Mouse (Mus musculus) cerebellum, adult 9-11 months (tissue): ENCODE data around the gene Cnih3.

Source experiments
- DNase-seq: peaks from one replicate; pipeline ENCODE4 v3.0.0; 2022

Cnih3 gene

DNA sequence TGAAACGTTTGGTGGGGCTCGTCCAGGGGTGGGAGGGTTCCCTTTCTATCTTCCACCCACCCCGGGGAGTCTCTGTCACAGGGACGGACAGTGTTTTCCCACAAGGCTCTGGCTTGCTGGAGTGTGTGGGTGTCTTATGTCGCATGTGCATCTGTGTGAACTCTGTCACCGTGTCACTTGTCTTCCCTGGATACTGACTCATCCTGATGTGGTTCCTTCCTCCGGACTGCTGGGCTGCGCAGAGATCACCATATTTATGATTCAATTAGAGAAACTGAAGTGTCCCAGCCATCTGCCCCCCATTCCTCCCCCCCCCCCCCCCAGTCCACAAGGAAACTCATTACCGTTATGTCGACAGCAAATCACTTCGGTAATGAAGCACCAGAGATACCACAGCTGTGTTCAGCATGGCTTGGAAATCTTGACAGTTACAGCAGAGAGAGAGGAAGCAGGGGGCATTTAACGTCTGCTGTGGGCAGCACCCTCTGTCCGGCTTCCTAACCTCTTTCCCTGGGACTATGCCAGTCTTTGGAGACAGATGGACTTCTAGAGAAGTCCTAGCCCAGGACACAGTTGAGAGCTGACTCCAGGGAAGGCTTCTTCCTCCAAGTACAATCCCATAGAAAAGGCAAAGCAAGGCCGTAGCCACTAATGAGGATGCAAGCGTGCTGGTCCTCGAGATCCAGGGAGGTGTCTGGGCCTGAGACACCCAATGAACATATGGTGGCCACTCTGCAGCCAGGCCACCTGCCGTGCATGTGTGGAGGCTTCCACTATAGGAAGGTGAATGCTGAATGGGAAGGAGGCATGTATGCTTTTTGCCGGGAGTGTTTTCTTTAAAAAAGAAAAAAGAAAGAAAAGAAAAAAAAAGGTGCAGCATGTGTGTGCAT lies 55.9 kb downstream of the Cnih3 start:
- DNase-seq: peak; percentile 66

DNA sequence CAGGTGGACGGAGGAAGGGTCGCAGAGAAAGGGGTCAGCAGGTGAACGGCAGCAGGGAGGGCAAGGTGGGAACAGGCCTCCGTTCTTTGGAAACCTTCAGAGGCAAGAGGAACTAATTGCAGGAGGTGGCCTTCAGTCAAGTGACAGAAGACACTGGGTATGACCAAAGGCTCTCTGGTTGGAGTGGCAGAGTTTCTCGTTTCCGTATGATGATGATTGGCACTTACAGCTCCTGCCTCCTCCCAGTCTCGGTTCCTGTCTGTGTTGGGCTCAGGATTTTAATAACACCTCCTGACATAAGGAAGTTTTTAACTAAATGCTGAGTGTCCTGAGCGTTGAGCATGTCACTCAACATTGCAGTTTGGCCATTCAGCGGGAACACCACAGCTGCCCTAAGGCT lies 57.3 kb downstream of the Cnih3 start:
- DNase-seq: no peak

DNA sequence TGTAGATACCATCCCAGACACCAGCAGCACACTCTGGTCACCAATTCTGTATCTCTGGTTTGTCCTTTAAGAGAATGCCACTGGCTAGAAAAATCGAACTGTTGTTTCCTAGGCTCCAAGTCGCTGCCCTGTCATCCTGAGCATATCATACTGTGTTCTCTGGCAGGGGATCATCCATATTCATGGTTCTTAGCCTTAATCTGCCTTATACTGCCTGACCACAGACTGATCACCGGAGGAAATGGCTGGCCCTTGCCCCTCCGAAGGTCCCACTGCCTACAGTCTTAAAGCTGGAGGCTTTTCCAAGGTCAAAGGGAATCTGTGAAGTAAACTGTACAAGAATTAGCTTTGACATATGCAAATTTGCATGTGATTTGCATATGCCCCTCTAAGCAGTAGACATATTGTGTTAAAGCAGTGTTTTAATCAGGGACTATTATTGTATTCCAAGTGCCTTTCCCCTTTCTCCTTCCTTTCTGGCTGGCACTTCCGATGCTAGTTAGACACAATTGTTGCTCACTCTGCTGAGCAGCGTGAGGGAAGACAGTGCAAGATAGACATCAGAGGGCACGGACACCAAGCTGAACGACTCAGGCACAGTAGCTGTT lies 58.3 kb downstream of the Cnih3 start:
- no peak for DNase-seq

DNA sequence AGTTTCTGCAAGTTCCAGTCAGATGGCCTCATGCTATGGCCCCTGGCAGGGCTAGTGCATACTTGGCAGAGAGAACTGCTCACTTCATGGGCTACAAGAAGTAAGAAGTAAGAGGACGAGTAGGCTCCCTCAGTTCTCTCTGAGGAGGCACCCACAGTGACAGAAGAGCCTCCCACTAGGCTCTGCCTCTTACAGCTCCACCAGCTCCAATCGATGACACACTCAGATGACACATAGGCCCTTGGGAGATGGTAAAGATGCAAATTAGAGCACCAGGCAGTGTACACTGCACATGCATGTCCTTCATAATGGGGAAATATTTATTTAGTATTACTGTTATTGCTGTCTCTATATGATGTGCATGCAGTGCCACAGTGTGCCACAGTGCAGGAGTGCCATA lies 62.6 kb downstream of the Cnih3 start:
- DNase-seq: no peak

DNA sequence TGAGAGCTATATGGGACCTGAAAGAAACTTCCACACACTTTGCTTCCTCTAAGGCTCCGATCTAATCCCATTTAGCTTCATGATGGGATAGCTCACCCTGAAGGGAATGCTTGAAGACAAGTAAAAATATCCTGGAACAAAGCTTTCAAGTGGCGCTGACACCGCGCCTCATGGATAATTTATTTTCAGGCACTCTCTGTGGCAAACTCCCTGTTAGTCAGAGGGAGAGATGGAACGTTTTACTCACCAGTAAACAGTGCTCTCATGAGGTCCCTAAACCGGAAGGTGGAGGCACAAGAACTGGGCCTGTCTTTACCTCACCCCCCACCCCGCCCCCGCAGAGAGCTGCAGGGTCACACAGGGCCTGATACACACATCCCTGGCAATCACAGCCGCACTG lies 64.4 kb downstream of the Cnih3 start:
- DNase-seq: no peak

DNA sequence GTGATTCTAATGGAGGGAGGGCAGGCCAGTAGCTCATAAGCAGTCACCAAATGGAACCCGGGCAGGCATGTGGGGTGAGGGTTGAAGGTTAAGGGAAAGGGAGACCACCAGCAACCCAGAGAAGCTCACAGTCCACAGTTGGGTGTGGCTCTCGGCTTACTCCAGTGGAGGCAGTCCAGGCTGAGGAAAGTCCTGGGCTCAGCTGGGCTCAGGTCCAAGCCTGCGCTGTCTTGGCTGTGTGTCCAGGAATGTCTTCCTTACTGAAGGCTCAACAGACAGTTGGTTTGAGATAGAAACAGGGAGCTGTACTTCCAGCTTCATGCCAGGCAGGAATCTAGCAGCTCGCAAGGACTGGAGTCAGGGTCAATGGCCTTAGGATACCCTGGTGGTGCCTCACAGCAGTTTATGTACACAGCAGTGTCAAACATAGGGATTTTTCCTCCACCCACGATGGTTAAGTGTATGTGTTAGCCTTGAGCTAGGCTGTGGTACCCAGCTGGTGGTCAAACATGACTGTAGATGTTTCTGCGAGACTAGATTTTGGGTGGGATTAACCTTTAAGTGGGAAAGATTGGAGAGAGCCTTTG lies 65.6 kb downstream of the Cnih3 start:
- no peak for DNase-seq

DNA sequence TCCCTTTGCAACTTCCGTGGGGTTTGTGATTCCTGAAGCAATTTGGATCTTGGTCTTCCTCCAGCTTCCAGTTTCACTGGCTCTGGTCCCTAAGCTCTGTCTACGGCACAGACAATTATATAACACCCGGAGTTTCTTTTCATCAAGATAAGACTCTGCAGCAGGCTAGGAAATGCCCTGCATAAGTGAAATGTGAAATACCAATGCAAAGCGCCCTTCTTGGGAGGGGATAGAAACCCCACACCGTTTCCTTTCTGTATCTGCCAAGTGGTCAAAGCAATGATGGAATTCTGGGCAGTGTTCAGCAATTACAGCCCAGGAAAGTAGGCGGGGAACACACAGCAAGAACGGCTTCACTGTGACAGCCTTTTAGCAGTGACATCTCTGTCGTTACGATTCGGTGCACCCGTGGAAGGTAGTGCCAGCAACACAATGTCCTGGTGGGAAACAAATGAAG lies 67.7 kb downstream of the Cnih3 start:
- DNase-seq: no peak

DNA sequence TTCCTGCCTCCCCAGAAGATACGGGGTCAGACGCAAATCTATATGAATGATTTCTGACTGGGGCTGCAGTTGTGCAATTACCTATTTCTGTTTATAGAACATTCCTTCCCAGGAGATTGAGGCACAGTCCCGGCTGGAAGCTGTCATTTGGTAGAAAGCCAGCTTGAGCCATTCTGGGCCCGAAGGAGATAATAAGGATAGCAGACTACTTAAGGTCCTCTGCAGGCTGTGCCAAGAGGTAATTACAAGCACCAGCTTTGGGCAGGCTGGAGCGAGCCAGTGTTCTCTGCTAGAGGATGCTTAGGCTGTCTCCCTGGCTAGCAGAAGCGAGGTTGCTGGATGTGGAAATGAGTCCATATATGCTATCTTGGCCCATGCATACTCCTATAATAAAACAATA lies 70.4 kb downstream of the Cnih3 start:
- no peak for DNase-seq

DNA sequence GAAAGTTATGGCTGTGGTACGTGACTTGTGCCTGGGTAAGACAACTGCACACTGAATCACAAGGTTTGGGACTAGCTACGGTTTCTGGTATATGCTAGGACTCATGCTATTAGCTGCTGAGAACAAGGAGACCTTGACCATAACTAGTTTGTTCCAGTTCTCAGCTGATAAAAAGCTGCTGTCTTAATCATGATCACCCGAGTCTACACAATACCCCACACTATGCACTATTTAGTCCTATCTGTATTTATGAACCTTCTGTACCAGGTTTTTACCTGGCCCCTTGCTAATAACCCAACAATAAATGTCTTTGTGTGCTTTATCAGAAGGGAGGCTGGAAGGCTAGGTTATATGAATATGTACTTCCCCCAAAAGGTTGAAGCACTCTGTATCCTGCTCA lies 72.5 kb downstream of the Cnih3 start:
- no peak for DNase-seq

DNA sequence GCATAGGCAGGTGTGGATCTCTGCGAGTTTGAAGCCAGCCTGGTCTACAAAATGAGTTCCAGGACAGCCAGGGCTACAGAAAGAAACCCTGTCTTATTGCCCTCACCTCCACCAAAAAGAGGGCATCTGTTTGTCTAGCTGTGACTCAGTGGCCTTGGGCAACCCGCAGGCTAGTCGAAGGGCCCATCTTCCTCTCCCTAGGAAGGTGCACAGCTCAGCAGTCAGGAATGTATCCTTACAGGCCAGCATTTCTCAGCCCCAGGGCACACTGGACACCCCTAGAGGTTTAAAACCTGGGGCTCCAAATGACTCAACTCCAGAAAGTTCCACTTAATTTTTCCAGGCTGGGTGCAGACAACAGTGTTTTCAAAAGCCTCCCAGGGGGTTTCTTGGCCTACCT lies 73.0 kb downstream of the Cnih3 start:
- DNase-seq: no peak

DNA sequence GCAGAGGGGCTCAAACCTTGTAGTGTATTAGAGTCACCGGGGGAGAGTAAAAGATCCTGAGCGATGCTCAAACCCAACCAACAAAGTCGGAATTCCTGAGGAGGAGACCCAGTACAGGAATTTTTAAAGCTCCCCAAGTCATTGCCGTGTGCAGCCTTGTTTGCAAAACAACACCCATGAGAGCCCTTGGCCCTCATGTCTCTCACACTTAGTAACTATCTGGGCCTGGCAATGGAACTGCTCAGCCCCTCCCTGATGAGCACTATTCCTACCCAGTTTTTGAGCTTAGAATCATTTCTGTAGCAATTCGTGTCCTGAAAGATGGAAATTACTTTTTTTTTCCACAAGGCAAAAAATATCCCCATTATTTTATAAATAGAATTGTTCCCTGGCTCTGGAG lies 74.0 kb downstream of the Cnih3 start:
- no peak for DNase-seq

DNA sequence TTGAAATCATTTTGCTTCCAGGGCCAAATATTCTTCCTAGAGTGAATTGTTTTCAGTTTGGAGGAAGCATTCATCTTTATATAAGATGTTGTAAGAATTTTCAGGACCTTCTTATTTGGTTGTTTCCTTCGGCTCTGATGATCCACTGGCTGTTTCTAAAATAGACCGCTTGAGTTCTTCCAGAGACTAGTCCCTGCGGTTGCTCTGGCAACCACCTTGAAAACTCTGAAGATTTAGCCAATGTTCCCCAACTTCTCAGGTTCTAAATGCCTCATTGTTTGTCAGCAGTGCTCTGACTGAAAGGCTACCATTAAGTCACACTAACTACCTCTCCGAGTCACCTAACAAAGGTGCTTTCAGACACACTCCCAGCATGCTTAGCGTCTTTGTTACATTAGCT lies 80.8 kb downstream of the Cnih3 start:
- no peak for DNase-seq

DNA sequence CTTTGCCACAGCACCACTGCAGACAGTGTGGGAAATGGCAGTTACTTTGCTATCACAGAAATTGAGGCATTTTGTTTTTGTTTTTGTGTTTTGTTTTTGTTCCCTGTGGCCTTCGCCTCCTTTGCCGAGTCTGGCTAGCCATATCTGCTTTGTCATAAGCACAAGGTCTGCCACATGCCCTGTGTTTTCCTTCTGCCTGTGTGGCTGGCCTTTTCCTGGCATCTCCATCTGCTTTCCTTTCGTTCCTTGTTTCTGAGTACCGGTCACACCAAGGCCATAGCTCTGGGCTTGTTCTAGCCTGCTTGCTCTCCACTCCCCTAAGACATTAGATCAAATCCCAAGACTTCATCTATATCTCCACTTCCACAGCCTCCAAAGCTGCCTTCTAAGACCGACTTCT lies 83.0 kb downstream of the Cnih3 start:
- no peak for DNase-seq

DNA sequence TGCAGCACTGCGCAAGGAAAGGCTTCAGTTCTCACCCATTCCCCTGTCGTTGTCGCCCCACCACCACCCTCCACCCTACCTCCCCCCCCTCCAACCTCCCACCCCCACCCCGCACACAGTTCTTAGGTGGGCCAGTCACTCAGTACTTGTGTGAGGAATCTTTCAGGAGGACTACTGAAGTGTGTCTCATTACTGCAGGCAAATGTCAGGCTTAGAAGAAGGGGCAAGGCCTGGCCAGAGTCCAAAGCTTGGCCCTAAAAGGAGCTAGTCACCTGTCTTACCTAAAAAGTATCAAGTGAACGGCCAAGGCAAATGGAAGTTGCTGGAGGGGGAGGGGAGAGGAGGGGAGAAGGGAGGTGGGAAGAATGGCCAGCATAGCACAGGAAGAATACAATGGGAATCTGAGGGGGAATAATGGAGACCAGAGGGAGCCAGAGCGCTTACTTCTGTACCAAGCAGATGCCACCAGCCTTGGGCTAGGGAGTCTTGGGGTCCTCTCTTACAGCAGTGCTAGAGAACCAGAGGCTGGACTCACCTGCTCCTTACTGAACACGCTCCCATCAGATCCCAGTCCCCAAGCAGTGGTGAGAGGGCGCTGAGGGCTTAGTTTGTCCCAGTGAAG lies 88.7 kb downstream of the Cnih3 start:
- no peak for DNase-seq

DNA sequence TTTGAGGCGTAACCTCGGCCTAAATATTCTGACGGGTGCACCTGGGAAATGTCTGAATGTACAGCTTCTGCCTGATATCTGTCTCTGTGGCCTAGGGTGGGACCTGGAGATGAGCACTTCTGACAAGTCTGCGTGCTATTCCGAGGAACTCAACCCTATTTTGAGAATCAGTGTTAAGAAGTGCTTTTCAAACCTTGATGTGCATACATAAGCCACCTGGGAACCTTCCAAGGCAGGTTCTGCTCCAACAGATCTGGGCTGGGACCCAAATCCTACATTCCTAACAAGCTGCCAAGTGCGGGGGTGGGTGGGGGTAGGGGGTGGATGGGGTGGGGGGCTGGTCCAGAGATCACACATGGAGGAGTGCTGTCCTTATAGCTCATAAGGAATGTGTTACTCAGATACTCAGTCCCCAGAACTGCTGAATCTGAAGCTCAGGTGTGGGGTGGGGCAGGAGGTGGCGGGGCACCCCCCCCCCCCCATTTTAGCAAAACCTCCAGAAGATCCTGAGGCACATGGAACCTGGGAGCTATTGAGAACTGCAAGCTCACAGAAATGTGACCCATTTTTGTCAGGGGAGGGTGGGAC lies 89.3 kb downstream of the Cnih3 start:
- no peak for DNase-seq

DNA sequence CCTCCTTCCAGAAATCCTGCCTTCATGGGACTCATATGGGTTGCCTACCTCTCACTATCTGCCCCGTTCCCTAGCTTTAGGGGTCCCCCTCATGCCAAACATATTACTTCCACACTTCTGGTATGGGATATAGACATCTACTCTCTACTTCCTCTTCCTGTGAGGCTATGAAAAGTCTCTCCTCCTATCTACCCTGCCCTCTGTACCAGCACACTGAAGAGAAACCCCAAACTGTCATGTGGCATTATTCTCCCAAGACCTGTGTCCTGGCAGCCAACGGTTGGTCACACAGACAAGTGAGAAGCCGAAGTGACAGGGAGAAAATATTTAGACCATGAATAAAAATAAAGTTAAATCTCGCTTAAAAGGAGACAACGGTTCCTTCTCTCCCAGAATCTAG lies 92.6 kb downstream of the Cnih3 start:
- DNase-seq: no peak

DNA sequence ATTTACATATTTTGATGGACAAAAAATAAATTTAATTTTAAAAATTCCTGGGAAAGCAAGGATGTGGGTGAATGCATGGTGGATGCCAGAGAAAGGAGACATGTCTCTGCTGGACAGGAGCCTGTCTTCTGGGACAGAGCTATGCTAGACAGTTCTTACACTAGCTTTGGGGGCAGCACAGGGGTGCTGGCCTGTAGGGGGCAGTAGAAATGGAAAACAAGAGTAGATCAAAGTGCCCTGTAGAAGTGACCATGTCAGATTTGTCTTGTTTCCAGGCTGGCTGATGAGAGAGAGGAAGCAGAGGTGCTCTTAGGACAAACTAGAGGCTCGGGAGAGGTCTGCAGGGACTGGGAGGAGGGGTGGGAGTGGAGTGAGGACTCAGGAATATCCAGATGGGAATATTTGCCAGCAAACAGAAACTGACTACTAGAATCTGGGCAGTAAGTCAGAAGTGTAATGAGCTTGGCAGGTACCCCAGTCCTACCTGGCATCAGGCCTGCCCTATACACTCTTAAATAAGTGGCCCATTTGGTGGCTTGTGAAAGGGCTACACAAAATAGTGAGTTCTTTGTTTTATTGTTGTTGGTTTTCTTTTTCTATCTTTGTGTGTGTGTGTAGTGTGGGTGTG lies 93.3 kb downstream of the Cnih3 start:
- peak; percentile 83 for DNase-seq

DNA sequence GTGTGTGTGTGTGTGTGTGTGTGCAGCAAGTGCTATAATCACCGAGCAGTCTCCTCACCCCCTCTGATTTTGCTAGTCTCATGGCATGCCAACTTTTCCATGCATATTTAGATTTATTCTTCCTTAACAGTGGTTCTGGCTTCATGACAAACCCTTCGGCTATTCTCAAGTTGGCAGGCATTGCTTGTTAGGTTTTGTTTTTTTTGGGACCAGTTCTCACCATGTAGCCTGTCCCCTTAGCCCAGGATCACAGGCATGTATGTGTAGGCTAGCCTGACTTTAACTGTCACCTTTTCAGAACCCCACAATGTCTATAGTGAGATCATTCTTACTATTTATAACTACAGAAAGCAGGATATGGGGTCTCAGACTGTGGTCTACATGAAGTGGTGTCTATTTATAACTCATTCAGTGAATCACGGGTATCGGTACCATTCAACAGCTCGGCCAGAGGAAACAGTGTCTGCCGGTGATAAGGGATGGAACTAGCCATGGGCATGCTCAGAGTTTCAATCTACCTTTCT lies 94.2 kb downstream of the Cnih3 start:
- no peak for DNase-seq

DNA sequence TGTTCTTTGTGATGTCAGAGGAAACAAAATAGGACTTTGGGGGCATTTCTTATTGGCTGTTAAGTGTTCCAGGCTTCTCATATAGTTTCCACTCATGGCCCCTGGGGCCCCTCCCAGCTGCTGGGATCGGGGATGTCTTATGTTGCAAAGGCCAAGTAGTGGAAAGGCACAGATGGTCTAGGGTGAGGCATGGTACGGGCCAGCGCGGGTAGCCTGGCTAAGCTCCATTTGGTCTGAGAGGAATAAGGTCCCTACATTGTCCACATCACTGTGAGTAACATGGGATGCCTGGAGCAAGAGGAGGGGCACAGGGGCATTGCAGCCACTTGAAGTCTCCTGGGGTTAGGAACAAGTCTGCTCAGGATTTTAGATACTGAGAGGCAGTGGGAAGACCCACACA lies 95.1 kb downstream of the Cnih3 start:
- DNase-seq: peak; percentile 31

DNA sequence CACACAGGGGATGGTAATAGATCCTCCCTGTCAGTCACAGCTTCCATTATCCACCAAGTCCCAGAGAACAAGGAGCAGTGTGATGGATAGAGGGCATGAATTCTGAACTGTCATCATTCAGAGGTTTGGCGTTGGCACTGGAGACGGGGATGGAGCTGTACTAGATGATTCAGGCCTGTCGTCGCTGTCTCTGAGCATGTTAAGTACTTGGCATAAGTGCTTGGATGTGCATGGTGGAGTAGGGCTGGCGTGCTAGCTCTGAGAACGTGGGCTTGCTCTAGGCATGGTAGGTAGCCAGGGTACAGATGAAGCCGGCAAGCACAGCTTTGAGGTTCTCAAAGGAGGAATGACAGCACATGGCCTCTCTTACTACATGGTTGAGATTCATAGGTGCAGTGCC lies 95.6 kb downstream of the Cnih3 start:
- DNase-seq: peak; percentile 8

DNA sequence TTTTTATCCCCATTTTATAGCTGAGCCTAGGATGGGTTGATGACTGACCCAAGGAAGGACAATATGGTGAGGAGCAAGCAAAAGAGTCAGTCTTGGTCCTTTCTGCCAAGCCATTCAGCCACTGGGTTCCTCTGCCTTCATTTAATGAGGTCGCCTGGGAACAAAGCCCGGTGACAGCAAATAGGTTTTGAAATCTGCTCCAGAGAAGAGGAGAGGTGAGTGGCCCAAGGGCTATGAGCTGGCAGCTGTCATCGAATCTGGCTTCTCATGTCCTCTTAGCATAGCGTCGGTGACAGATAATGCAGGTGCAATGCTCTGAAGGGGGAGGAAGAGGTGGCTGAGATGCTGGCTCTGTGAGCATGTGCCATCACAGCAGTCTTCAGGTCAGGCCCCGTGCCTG lies 100.7 kb downstream of the Cnih3 start:
- peak; percentile 23 for DNase-seq

DNA sequence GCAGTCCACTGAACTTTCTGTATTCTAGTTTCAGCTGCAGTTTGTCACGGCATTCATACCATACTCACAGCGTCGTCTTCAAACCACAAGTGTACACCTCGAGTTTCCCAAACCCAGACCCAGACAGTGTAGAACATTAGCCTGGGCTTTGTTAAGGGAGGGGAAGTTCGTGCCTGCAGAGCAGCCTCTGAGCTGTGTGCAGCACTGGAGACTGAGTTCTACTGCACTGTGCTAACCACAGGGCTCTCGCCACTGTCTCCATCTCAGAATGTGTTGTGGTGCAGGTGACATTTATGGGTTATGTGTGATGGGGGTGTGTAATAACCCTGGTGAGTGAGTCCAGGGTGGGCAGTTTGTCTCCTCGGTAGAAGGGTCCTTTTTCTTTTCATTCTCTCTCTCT lies 104.5 kb downstream of the Cnih3 start:
- no peak for DNase-seq
